Mouse (Mus musculus) cortical plate, adult 2 months (tissue): ENCODE results near the gene Tiparp.

Experiments used
- CTCF ChIP-seq: fragments of 200-500 bp; IDR thresholded peaks from 2 replicates; pipeline ENCODE4 v1.5.1; 2011; ENCODE audit warnings: mild to moderate bottlenecking, control low read depth, low read length; ENCODE audit not compliant: insufficient read depth; ENCODE audit errors: extremely low read depth
- POLR2A ChIP-seq: fragments of 200-500 bp; IDR thresholded peaks from 2 replicates; pipeline ENCODE4 v1.6.1; 2011; ENCODE audit warnings: mild to moderate bottlenecking, low read length, control low read depth; ENCODE audit not compliant: insufficient read depth; ENCODE audit errors: extremely low read depth

DNA sequence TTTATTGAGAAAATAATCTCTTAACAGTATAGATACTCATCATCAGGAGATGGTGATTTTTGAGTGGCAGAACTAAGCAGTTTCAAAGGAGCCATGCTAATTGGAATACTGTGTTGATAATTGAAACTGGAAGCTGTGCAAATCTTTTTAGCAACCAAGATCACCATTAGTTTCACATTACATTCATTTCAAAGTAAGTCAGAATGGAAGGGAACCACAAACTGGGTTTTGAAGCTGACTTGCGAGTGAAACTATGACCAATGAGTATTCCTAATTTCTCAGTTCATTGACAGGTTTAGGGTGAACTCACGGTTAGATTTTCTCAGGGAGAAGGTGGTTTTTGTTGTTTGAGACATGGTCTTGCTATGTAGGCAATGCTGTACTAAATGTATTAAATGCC, 6.3 kb downstream of the Tiparp start:
- TF ChIP-seq CTCF: no peak
- TF ChIP-seq POLR2A: no peak
